Mouse (Mus musculus) liver, embryonic 16.5 days (tissue): ENCODE measurements at regions not wholly inside any gene's neighbourhood (a gene's known extent, or its start where the extent isn't known, plus 50 kb on each side); places are given as distances from the start of the nearest gene placed in this dataset.
A peak's percentile ranks its signal among the peaks of the same experiment; 100 is the strongest.

Source experiments
- ATAC-seq: fragments of 200-750 bp; cut with Nextera tagmentation; 2 replicates; pipeline ENCODE4 v1.8.0; 2017; ENCODE audit warnings: low read depth, mild to moderate bottlenecking, moderate number of reproducible peaks, moderate library complexity
- H3K27ac ChIP-seq: fragments of 300-500 bp; sonication (generic); 2 replicates; pipeline ENCODE4 v1.5.1; 2014; ENCODE audit warnings: mild to moderate bottlenecking, low read length
- H3K27me3 ChIP-seq: fragments of 300-500 bp; sonication (generic); 2 replicates; pipeline ENCODE4 v1.6.1; 2014; ENCODE audit warnings: low read depth, low read length, mixed read lengths; ENCODE audit not compliant: control insufficient read depth, insufficient read depth
- H3K36me3 ChIP-seq: fragments of 300-500 bp; sonication (generic); 2 replicates; pipeline ENCODE4 v1.6.1; 2014; ENCODE audit warnings: mild to moderate bottlenecking; ENCODE audit not compliant: control insufficient read depth, insufficient read depth
- H3K4me1 ChIP-seq: fragments of 300-500 bp; sonication (generic); 2 replicates; pipeline ENCODE4 v1.6.1; 2014; ENCODE audit warnings: low read depth, low read length, mixed read lengths; ENCODE audit not compliant: control insufficient read depth
- H3K4me2 ChIP-seq: fragments of 300-500 bp; sonication (generic); 2 replicates; pipeline ENCODE4 v1.6.1; 2014; ENCODE audit warnings: low read depth, low read length, mixed read lengths
- H3K4me3 ChIP-seq: fragments of 300-500 bp; sonication (generic); 2 replicates; pipeline ENCODE4 v1.5.1; 2014; ENCODE audit warnings: low read depth, mild to moderate bottlenecking, low read length
- H3K9ac ChIP-seq: fragments of 300-500 bp; sonication (generic); 2 replicates; pipeline ENCODE4 v1.6.1; 2014; ENCODE audit warnings: low read depth, low read length
- H3K9me3 ChIP-seq: fragments of 300-500 bp; sonication (generic); replicated peaks from 2 replicates; pipeline ENCODE4 v1.6.1; 2016; ENCODE audit warnings: low read length; ENCODE audit not compliant: control insufficient read depth
- WGBS: fragments of 180-500 bp; shearing (Covaris S2); extraction: QIAGEN DNeasy Blood & Tissue Kit; methylation state at CpG from one replicate; pipeline ENCODE4 v1.1.7; 2014; ENCODE audit not compliant: insufficient replicate concordance; 5-methylcytosine and 5-hydroxymethylcytosine counted together

DNA sequence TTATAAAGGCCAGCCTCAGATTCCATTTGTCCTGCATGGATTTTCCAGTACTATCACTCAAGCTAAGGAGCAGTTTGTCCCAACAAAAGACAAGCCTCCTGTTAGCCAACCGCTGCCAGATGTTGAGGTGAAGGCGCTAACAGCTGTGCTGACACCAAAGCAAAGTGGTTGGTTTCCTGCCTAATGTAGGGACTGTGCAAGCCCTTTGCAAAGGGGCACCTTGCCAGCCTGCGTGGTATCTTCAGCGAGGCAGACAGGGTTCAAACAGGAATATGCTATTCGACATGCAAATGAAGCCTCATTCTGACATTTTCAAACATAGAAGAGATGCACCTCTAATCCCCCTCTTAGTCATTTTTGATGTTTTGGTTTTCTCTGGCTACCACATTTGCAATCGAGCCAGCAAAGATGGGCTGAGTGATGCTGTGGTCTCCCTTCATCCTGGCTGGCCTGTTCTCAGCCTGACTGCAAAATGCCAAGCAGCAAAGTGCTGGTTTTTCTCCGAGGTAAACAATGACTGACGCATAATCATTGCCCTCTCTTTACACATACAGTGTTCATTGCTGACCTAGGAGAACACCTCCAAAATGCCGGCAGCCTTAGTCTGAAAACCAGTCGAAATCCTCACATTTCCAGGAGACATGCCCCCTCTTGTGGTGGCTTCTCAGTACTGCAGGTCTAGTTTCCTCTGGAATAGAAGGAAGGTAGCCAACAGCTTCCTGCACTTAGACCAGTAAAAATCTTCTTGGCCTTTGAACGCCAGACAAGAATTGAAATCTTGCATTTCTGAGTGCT lies 84.3 kb upstream of the Tank start:
- WGBS: 37% methylated on average over 11 of the region's 11 CpGs

DNA sequence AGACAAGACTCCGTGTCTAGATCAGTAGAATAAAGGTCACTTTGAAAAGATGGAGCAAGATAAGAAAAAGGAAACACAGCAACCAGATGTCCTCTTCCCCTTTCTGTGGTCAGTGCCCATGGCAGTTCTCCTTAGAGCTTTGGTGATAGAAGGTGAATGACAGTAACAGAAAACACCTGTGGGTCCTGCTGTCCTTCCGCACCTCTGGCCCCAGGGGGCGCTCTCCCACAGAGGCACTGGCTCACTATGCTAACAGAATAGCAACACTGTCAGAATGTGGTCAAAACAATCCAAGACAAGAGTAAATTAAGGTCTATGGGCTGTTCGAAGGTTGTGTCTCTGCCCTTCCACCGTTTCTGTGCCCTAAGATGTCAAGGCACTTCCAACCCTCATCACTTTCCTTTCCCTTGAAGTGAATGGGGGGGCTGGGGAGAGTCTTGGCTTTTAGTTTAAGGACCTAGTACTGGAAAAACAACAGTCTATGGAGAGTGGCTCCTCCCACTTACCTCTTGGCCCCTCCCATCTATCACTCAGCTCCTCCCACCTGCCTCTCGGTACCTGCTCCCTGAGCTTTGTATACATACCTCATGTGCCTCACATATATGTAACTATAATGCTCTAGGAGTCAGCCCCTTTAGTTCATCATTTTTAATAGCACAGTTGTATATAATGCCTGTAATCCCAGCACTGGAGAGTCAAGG lies 86.2 kb upstream of the Tank start:
- H3K27ac ChIP-seq: no peak overlapping the region
- peak; percentile 48 for ATAC-seq
- 37% methylated on average over 6 of the region's 6 CpGs for WGBS
- H3K36me3 ChIP-seq: no peaks in the 10 kb centered on the region
- no peak overlapping the region for H3K4me3 ChIP-seq
- no peak overlapping the region for H3K9ac ChIP-seq
- no peak overlapping the region for H3K4me2 ChIP-seq
- H3K27me3 ChIP-seq: no peaks in the 10 kb centered on the region
- no peaks in the 10 kb centered on the region for H3K9me3 ChIP-seq
- 0 out of 2 replicates have a peak, but pooled peaks cover 2% of the 10 kb centered on the region for H3K4me1 ChIP-seq

More for the DNA sequence above, 84.3 kb upstream of the Tank start:
- no peak overlapping the region for H3K9ac ChIP-seq
- no peak for ATAC-seq
- no peaks in the 10 kb centered on the region for H3K9me3 ChIP-seq
- no peaks in the 10 kb centered on the region for H3K36me3 ChIP-seq
- H3K27me3 ChIP-seq: no peaks in the 10 kb centered on the region
- H3K4me2 ChIP-seq: peak overlapping the region; percentile 5; the same call in 1 of the 2 replicates
- 0 out of 2 replicates have a peak, but pooled peaks cover 2% of the 10 kb centered on the region for H3K4me1 ChIP-seq
- H3K27ac ChIP-seq: no peak overlapping the region
- no peak overlapping the region for H3K4me3 ChIP-seq

DNA sequence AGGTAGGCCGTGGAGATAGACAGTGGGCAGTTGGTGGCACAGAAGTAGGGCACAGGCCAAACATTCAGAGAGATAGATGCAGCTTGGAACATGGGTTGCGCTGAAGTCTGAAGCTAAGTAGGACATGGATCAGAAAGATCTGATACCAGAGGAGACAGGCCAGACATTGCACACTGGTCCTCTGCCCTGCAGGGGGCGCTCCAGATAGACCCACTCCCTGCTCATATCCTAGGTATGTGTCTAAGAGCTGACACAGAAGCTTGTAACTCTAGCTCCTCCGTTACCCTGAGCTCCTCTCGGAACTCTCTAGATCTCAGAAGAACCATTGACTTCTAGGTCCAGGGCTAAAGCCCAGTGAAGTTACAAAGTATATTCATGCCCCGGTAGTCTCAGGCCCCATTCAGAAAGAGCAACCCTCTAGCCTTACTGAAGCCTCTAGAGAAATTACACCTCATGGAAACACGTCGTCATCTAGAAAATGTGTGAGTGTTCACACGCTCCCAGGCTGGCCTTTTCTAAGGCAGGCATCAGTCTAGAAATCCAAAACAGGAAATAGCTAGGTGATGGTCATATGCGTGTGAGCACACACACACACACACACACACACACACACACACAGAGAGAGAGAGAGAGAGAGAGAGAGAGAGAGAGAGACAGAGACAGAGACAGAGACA lies 87.8 kb upstream of the Tank start:
- WGBS: 70% methylated on average over 10 of the region's 10 CpGs
- no peaks in the 10 kb centered on the region for H3K27me3 ChIP-seq
- H3K4me3 ChIP-seq: no peak overlapping the region
- H3K36me3 ChIP-seq: no peaks in the 10 kb centered on the region
- no peak overlapping the region for H3K27ac ChIP-seq
- H3K9ac ChIP-seq: no peak overlapping the region
- H3K4me2 ChIP-seq: no peak overlapping the region
- peak; percentile 38; the same call in 1 of the 2 replicates for ATAC-seq
- 0 out of 2 replicates have a peak, but pooled peaks cover 2% of the 10 kb centered on the region for H3K4me1 ChIP-seq
- H3K9me3 ChIP-seq: no peaks in the 10 kb centered on the region

DNA sequence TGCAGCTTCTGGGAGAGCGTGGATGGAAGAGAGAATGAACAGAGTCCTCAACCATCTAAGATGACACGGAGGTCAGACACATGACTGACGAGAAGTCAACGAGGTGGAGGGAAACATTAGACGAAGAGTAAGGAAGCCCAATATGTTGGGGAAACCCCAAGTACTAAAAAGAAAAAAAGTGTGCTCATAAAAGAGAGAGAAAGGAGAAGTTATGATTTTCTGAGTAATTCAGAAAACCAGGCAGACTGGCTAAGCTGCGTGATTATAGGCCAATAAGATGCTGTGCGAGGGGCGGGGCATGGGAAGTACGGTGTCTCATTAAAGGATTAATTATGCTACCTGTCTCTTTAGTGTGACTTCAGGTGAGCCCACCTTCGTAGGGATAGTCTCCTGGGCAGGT lies 88.6 kb upstream of the Tank start:
- ATAC-seq: no peak
- Histone ChIP-seq H3K27me3 (no peaks in the 10 kb centered on the region), H3K4me2 (no peak overlapping the region), H3K4me1 (0 out of 2 replicates have a peak, but pooled peaks cover 2% of the 10 kb centered on the region), H3K9me3 (no peaks in the 10 kb centered on the region), H3K27ac (no peak overlapping the region), H3K36me3 (no peaks in the 10 kb centered on the region), H3K9ac (no peak overlapping the region), H3K4me3 (no peak overlapping the region)
- 78% methylated on average over 10 of the region's 10 CpGs for WGBS

DNA sequence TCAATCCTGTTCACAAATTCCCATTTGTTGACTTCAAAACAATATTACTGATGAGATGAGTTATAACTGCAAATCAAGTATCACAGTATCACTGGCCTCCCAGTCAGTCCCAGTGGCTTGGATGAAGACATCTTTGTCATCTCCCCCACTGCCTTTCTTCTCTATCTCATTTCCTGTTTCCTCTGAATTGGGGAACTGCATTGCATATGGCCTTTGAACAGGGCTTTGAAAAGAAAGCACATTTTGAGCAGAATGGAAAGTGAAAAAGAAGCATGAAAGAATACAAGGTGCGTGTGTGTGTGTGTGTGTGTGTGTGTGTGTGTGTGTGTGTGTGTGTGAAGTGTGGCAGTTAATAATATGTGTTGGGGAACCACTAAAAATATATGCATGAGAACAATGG lies 94.6 kb upstream of the Tank start:
- no peak for ATAC-seq
- Histone ChIP-seq H3K27me3 (no peaks in the 10 kb centered on the region), H3K36me3 (no peaks in the 10 kb centered on the region)

DNA sequence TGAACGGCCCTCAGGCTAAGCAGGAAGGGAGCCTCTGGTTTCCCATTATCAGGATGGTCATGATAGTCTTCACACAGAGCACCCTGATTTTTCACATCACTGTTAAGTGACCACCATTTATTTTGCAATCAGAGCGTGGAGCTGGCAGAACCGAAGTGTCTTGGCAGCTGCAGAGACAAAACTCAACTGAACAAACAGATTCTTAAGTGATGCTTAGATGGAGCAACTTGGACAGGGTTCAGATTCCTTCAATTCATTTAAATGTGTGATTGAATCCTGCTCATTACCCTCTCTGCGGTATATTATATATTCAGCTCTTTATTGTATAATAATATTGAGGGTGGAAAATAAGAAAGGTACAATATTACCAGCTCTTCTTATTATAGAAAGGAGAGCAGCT lies 101.7 kb upstream of the Tank start:
- H3K4me2 ChIP-seq: no peak overlapping the region
- no peak overlapping the region for H3K9ac ChIP-seq
- no peak for ATAC-seq
- H3K27ac ChIP-seq: no peak overlapping the region
- 65% methylated on average over 4 of the region's 4 CpGs for WGBS
- no peaks in the 10 kb centered on the region for H3K4me1 ChIP-seq
- no peaks in the 10 kb centered on the region for H3K27me3 ChIP-seq
- H3K4me3 ChIP-seq: no peak overlapping the region
- no peaks in the 10 kb centered on the region for H3K36me3 ChIP-seq
- no peaks in the 10 kb centered on the region for H3K9me3 ChIP-seq

More for the DNA sequence above, 94.6 kb upstream of the Tank start:
- Histone ChIP-seq H3K9ac (no peak overlapping the region), H3K9me3 (no peaks in the 10 kb centered on the region), H3K27ac (no peak overlapping the region), H3K4me1 (no peaks in the 10 kb centered on the region), H3K4me3 (no peak overlapping the region), H3K4me2 (no peak overlapping the region)
- WGBS: 41% methylated on average over 1 of the region's 1 CpGs

DNA sequence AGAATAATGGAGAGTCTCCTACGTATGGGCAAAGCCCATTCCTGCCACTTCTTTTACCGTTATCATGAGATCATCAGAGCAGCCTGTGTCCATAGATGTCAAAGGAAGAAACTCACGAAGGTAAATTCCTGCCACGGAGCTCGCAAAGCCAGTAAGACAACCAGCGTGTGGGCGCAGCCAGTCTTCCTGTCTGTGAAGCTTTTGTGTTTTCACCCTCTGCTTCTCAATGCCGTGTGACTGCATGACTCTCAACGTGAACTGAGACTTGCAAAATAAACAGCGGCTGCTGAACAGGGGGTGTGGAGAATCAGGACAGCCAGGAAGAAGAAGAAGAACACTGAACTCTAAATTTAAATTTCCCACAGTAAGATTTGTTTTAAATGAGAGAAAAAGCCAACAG lies 103.8 kb upstream of the Tank start:
- H3K9me3 ChIP-seq: no peaks in the 10 kb centered on the region
- H3K4me2 ChIP-seq: no peak overlapping the region
- WGBS: 61% methylated on average over 10 of the region's 10 CpGs
- no peak overlapping the region for H3K9ac ChIP-seq
- no peak overlapping the region for H3K4me3 ChIP-seq
- H3K27ac ChIP-seq: no peak overlapping the region
- peaks cover 4% of the 10 kb centered on the region for H3K4me1 ChIP-seq
- H3K36me3 ChIP-seq: no peaks in the 10 kb centered on the region
- no peak for ATAC-seq
- H3K27me3 ChIP-seq: no peaks in the 10 kb centered on the region

DNA sequence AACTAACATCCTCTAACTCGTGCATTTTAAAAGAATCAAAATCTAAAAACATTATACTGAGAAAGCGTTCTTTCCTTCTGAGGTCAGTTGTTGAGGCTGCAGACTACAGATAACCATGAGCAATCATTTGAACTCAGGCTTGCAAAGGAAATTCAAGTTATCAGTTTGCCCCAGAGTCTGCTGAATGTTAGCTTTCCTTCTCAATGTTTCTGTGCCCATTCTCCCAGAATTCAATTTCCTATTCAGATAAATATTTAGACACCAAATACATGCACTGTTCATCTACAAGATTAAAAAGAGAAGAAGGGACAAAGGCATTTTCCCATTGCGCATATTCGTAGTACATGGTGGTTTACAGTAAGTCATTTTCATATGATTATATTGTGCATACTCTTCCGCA lies 107.9 kb upstream of the Tank start:
- Histone ChIP-seq H3K36me3 (no peaks in the 10 kb centered on the region), H3K4me3 (no peak overlapping the region), H3K9me3 (no peaks in the 10 kb centered on the region), H3K27ac (no peak overlapping the region), H3K4me1 (peaks cover 4% of the 10 kb centered on the region), H3K9ac (no peak overlapping the region), H3K27me3 (no peaks in the 10 kb centered on the region), H3K4me2 (no peak overlapping the region)
- peak; percentile 76 for ATAC-seq
- 35% methylated on average over 5 of the region's 5 CpGs for WGBS

DNA sequence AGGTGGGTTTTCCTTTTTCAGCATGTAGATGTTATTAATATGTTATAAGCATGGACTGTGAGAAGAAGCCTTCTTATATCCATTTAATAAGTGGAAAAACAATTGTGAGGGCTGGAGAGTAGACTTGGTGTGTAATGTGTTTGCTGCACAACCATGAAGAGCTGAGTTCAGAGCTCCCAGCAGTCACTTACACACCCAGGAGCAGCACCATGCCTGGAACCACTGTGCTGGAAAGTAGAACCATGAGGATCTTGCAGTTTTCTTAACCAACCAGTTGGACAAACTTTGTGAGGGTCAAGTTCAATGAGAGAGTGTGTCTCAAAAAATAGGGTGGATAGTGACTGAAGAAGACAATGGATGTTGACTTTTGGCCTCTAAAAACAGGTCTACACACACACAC lies 108.3 kb upstream of the Tank start:
- 0 out of 2 replicates have a peak, but pooled peaks have one; percentile 30 for ATAC-seq
- Histone ChIP-seq H3K4me2 (no peak overlapping the region), H3K4me3 (no peak overlapping the region), H3K36me3 (no peaks in the 10 kb centered on the region), H3K9ac (no peak overlapping the region), H3K27me3 (no peaks in the 10 kb centered on the region), H3K9me3 (no peaks in the 10 kb centered on the region), H3K27ac (no peak overlapping the region; the same call in 1 of the 2 replicates), H3K4me1 (peaks cover 4% of the 10 kb centered on the region)
